Mouse (Mus musculus): ENCODE measurements around the gene Ahdc1.

The Ahdc1 gene

DNA sequence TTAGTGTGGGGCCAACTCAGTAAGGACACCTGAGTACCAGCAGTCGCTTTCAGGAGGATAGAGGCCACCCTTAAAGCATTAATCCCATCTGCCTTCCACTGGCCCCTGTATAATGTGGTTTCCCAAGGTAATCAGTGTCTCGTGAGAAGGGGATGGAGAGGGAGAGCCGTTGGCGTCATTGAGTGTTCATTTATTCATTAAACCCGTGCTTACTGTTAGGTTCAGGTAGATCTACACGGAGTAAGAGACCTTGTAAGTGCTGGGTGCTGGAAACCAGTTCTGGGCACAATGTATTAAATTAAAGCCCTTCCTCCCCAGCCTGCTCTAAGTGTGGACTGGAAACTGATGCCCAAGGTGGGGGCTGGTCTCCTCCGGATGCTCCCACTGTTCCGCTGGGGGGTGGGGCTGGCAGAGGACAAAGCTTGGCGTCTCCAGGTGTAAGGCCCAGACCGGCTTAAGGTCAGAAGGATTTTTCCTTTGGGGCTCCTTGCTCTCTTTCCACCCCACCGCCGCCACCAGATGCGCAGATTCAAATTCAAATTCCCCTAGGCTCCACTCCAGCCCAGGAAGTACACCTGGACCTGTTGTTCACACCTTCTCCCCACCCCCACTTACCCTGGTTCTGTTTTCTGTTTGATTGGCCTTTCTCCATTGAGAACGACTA is 29.3 kb downstream of the Ahdc1 start:
- no peak for DNase-seq

DNA sequence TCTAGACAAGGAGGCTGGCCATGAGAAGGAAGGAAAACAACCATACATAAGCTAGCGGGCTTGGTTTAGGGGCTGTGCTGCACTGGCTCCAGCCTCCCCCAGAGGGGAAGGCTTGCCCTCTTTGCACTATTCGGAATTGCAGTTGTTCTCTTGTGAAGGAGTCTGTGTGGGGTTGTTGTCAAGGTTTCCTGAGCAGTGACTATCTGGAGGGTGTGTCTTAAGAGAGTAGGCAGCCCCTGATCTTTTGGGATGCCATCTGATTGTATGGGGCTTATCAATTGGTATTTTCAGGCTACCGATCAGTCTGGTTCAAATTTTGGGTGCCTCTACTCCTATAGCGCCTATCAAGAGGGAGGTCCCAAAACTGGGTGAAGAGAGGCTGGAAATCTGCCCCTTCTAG is 31.2 kb downstream of the Ahdc1 start:
- DNase-seq, result no peak

DNA sequence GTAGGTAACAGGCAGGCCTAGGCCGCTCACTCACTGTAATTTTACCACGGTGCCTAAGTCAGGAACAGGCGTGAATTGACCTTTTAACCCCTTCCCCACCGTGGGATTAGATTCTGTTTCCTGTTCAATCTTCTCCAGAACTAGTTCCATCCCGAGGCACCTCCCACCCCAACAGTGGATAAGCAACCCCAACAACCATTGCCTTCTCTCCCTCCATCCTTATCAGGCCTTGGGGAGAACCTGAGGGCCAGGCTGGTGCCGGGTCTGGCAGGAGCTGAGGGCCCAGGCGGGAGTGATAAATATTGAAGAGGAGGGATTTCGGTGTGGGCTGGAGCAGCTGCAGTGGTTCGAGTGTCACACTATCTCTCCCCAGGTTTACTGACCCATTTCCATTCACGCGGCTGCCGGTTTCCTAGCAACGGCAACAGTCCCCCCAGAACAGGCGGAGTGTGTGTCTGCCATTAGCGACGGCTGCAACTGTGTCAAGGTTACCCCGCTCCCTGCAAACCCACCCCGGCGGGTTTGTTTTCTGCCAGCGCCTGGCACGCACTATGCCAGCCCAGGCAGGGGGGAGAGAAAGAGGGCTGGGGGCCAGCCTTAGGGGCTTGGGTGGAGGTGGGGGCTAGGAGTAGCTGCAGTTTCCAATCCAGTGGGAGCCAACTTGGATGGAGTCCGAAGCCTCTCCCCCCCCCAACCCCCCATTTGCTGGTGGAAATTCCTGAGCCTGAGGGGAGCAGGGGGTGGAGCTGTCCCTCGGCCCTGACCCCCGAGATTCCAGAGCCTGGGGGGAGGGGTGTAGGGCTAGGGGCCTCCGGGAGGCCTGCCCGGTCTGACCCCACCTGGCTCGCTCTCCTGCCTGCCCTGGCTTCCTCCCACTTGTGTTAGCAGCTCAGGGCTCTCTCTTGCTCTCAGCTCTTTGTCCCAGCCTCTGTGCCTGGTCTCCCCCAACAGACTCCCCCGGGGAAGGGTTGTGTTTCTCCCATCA is 31.9 kb downstream of the Ahdc1 start:
- peak; percentile 28 for DNase-seq

DNA sequence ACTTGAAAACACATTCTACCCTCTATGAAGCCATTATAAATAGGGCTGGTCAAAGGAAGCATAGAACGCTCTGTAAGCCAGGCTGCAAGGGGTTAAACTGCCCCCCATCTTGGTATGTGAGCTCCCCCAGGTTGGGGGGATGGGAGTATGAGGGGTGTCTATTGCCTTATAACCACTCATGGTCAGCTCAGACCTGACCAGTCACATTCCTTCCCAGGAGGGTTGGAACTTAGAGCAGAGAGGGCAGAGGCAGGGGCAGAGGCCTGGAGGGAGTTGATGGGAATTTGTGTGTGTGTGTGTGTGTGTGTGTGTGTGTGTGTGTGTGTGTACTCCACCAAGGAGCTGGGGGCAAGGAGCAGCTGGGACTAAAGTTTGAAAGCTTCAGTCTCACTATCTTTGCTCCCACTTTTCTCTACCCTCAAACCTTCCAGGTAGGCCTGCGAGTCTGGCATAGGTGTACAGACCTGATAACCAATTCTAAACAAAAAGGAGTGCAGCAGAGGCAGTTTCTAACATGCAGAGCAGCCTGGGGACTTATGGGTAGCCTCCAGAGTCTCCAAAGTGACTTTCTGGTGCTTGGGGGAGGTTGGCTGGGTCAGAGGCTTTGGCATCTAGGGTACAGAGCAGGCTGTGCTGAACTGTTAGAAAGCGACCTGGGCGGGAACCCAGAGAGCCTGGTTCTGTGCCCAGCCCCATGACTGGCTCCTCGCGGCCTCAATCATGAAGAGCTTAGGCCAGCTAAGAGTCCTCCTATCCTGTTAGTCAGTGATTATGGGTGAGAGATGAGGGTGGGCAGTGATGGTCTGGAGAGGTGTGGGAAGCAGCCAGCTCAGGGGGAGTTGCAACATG is 33.0 kb downstream of the Ahdc1 start:
- DNase-seq, result no peak

DNA sequence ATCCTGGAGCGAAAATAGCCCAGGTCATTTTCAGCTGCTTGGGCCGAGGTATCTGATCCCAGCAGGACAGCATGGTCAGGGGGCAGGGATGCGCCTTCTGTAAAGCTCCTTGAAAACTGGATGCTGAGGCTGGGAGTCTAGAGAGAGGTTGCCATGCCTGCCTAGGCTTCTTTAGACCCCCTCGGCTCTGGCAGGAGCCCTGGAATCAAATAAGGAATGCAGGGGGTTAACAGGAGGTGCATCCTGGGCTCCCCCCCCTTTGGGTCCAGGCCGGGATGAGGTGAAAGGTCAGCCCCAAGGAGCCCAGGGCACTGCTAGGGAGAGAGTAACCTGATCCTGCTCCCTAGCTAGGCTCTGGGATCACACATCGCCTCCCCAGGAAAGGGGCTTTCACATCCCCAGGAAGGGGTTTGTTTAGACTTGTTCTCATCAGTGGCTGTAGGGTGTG is 33.6 kb downstream of the Ahdc1 start:
- DNase-seq, result no peak

DNA sequence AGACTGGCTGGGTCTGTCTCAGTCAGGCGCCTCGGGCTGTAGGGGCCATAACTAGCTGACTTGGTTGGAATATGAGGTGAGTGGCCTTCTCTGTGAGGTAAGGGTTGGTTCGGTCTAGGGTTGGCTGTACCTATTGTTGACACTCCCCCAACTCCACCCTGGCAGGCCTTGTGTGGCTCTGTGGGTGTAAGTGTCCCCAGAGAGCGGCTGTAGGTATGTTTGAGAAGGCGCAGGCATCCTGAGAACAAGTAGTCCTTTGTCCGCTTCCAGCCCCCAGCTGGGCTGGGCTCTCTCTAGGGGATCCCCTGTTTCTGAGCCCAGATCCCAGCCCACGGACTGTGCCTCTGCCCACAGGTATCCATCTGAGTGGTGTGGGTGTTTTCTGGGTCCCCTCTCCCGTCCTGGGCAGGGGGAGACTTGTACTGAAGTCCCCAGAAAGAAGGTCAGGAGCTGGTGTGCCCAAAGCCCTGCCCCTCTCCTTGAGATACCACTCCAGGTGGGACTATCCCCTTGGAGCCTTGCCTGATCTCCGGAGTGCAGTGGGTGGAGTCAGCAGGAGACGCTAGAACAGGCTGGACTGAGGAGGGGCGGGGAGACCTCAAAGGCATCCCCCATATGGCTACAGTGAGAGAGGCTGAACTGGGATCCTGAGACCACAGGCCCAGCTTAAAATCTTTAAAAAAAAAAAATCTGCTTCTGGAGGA is 34.9 kb downstream of the Ahdc1 start:
- DNase-seq, result no peak

DNA sequence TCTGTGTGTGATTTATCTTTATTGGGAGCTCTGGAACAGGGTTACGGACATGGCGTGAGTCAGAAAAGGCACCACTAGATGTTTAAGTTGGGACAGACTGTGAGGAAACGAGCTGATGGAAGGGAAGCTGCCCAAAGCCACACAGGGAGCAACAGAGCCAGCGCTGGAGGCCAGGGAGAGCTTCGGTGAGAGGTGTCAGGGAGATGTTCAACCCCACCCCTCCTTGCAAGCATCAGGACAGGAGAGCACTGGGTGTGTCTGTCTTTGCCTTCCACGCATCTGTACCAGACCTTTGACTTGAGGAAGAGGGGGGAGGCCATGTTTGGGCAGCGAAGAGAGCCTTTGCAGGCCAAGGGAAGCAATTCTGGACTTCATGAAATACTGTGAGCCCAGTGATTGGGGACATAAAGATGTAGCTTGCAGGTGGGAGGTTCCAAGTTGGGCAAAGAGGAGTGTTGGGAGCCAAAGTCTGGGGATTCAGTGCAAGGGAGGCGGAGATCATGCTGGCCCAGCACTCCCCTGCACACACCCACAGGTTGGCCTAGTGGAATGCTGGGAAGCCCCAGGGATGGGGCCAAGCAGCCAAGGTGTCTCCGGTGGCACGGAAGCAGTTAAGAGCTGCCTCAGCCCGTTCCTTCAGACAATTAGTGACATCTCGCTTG is 35.8 kb downstream of the Ahdc1 start:
- DNase-seq, result no peak

DNA sequence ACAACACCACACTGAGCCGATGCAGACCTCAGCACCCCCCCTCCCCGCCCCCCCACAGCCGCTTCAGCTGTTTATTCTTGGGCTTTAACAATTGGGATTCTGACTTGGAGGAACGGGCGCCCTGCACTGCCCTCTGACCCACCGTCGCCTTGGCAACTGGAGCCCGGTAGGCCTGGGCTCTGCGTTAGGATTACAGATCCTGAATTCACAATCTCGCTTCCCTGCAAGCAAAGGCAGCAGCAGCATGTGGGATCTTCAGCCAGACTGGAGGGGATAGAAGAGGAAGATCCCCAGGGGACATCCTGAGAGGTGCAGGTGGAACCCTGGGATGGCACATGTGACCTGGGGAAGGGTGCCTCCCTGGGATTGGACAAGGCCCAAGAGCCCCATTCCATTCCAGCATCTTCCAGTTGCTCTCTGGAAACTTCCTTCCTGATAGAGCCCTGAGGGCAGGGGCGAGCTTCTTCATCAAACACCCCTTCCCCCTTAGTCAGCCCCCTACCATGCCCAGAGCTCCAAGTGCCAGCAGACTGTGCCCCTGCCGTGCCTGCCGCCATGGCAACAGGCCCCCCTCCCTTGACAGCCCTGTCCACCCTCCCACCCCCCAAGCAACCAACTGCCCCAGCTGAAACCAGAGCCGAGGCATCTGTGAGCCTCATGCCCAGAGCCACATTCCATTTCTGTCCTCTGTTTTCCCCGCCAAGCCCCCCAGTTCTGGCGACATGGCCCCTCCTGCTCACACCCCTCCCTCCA is 36.5 kb downstream of the Ahdc1 start:
- no peak for DNase-seq

DNA sequence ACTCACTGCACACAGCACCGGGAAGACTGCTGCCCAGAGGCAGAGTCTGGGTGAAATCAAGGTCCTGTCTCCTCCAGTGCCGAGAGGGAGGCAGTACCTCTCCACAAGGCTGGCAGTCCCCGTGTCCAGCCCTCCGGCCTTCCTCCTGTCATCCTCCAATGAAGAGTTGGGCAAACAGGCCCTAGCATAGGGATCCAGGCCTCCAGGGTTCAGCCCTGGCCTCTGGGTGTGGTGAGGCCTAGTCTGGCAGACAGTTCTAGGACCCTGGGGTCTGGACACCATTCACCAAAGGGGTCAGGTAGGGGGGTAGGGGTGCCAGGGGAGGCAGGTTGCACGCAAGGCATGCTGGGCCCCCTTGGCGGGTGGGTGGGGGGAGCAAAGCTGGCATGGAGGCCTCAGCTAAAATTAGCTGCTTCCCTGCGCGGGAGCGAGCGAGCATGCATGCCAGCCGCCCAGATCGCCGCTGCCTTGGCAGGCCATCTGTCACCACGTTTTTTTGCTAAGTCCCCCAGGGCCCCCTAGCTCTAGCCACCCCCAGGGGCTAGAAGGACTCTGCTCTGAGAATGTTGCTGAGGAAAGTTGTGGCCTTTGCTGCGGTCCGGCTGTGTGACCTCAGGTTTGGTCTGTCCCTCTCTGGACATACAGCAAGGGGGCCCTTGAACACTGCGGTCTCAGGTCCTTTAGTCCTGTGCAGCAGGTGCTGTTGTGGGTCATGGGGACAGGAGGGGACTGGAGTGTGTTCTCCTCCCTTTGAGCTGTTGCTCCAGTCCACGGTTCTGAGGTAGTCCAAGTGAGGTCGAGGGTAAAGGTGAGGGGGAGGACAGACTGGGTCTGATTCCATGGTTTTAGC is 38.2 kb downstream of the Ahdc1 start:
- DNase-seq, result no peak

DNA sequence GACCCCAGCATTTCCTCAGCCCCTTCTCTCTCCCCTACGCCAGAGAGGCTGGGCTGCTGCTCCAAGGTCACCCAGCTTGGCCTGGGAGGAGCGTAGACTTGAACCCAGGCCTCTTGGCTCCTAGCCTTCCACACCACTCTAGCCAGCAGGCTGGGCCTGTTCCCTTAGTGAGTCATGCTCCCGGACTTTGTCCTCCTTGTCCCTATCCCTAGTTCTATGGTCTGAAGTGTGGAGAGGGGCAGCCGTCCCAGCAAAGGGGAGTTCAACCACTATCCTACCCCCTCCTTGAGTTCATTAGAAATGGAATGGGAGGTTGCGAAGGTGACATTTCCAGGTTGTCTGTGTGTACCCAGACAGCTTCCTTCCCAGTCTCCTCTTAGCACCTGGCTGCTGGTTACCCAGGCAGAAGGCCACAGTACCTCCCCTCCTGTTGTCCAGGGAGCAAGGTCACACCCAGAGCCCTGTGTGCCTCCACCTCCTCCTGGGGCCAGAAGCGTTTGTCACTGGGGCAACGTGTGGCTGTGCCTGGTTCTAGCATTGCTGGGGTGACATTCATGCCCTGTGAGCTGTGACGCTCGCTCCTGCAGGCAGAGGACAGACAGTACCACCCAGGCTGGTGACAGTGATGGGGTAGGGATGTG is 39.3 kb downstream of the Ahdc1 start:
- DNase-seq, result peak; percentile 19

DNA sequence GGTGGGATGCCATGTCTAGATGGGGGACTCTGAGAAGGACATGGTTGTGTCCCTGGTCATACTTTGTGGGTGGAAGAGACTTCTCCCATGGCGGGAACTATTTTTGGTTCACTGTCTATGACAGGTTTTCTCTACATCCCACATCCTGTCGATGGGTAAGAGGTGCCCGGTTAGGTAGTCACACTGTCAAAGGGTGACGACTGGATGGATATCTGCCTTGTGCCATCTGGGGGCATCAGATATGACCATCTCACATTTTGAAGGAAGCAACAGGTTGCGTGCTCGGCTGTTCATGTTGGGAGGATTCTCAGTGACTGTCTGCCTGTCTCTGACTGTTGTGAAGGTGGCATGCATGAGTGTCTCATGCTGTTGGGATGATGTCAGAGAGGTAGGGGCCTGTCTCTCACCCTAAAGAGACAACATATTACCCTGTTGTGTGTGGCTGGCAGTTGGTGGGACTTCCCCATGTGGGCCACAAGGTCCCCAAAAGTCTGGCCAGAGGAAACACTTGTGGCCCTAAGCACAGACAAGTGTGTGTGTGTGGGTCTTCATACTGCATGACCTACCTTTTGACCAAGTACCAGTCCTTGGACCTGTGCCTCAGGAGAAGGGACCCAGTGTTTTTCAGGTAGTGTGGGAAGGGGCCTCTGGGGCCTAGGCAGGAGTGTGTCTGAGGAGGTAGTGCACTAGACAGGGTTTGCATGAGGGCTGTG is 39.9 kb downstream of the Ahdc1 start:
- no peak for DNase-seq

DNA sequence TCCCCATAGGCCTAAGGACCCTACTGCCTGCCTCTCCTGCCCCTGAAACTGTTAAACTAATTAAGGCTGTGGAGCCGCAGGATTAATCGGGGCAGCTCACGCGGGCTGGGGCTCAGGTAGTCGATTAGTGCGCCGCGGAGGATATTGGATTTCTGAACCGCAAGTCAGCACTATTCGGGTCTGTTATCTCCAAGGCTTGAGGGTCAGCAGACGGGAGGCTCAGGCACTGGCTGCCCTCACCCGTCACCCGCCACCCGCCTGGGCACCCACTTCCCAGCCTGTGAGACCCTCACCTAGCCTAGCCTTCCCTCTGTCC is 40.4 kb downstream of the Ahdc1 start:
- DNase-seq, result no peak

DNA sequence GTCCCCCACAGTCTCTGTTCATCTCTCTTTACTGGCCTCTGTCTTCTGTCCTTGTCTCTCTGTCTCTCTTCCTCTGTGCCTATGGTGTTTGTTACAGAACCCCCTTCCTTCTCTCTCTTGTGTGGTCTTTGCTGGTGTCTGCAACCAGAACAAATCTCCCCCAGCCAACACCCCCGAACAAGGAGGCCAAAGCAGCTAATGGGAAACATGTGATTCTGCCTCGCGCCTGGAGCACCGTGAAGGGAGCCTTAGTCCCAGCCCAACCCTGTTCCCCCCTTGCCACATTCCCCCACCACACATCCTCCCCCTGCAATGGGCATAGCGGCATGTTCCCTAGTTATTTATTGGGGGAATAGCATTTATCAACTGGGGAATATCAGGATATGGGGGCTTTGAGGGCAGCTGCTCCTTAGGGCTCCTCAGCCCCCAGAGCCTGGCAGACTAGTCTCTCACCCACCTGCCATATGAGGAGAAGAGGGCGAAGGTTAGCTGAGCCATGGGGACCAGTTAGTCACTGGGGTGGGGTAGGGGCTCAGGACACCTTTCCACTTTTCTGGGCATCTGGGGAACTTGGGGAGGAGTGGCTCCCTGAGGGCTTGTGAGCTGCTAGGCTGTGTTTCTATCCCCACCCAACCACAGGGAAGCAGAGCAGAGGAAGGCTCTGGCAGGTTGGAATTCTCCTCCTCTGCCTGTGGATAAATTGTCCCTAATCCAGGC is 41.1 kb downstream of the Ahdc1 start:
- no peak for DNase-seq

DNA sequence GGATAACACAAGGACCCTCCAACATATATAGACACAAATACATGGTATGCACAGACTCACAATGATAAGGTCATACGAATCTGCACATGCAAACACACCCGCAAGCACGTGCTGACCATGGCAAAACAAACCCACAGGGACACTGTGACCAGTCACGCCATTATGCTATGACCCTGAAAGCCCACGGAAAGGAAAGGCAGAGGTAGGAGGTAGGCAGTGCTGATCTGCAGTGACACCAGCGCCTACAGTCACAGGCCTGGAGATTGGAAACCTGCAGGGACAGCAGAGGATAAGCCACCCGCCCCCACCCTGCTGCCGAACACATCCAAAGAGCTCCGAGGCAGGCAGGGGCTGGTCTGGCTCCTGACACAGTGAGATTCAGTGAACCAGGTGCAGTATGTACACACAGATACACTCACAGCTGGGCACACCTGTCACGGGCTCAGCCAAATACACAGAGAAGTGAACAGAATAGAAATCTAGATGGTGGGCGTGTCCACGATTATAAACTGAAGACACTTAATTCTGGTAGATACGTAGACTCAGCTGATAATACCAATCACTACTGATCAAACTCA is 42.0 kb downstream of the Ahdc1 start:
- DNase-seq, result no peak

DNA sequence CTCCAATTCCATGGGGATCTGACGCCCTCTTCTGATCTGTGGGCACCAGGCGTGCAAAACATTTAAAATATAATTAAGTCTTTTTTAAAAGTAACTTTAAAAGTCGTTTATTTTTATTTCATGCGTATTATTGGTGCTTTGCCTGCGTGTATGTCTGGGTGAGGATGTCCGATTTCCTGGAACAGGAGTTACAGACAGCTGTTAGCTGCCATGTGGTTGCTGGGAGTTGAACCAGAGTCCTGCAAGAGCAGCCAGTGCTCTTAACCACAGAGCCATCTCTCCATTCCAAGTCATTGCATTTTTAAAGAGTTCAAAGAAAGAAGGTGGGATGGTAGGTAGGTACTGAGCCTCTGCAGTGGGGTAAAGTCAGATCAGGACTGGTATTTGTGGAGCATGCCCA is 43.5 kb downstream of the Ahdc1 start:
- DNase-seq, result no peak

DNA sequence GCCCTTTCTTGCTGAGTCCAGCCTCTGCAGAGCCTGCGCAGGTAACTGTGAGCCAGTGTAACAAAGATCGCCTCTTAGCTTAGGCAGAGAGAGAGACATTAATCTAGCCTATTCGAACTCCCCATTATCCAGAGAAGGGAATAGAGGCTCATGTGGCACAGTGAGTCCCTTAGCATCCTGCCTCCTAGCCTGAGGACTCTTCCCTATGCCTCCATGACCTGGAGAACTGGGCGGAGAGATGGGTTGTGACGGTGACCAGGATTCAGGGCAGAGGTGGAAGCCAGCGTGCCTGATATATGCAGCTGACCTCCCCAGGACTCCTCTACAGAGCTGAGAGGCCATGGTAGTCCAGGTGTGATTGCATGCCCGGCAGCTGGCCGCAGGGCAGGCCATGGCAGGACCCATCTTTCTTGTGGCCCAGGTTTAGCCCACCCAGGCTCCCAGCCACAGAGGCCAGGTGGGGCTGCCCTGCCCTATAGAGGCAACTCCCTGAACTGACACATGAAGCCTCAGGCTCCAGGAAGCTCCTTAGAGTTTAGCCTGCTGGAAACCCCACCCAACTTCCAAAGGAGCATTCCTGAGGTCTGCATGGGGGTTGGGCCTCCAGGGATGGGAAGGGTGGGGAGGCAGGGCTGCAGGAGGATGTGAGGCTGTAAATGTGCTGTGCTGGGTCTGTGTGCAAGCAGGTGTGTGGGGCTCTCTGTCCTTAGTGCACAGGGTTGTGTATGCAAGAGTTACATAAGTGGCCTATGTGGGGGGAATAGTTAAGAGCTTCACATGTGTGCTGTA is 44.3 kb downstream of the Ahdc1 start:
- no peak for DNase-seq
